Comparison of ENCODE assay signal across 7 mouse cellular contexts in genomic region chr9:100642840-100643697, GRCm38 (mm10). TPM values are rescaled to one million over a fixed set of nuclear protein-coding genes. Genes with fewer than 3 reads are reported as not detected.
DNase-seq lines count a peak whose midpoint lies in the region; ATAC-seq and TF ChIP-seq lines count a peak whose summit lies in the region.

No protein-coding gene starts in this region.

- H3K4me3 ChIP-seq in embryonic facial prominence, embryonic 10.5 days = peak overlapping the region; percentile 90
- H3K4me3 ChIP-seq in intestine, postnatal 0 days (ENCODE audit: low read depth, low read length) = peak overlapping the region; percentile 93
- peak overlapping the region; percentile 84 for H3K4me3 ChIP-seq in midbrain, embryonic 12.5 days
- H3K4me3 ChIP-seq in small intestine, adult 2 months (ENCODE audit: low read depth, low read length) = peak overlapping the region; percentile 100

- intact Hi-C loops in left cerebral cortex, postnatal 4 days (cut with DNase I) = loop anchor here (2.0 to 10.0 kb wide), 6 partner anchors 121 to 514 kb away; partner anchors contain the start of genes Msl2 and Pccb

- H3K9me3 ChIP-seq in embryonic facial prominence, embryonic 10.5 days = no peaks in the 10 kb centered on the region
- H3K9me3 ChIP-seq in intestine, postnatal 0 days (ENCODE audit: control insufficient read depth) = no peaks in the 10 kb centered on the region
- no peaks in the 10 kb centered on the region for H3K9me3 ChIP-seq in midbrain, embryonic 12.5 days

- H3K36me3 ChIP-seq in embryonic facial prominence, embryonic 10.5 days (replicated peaks) = peaks cover 1% of the 10 kb centered on the region; the same call in 1 of the 2 replicates
- no peaks in the 10 kb centered on the region for H3K36me3 ChIP-seq in intestine, postnatal 0 days (ENCODE audit: control insufficient read depth, insufficient read depth)
- no peaks in the 10 kb centered on the region for H3K36me3 ChIP-seq in midbrain, embryonic 12.5 days
- no peaks in the 10 kb centered on the region for H3K36me3 ChIP-seq in small intestine, adult 2 months (ENCODE audit: control insufficient read depth, insufficient read depth, low read length)

- TF ChIP-seq CTCF in intestine, postnatal 0 days (IDR thresholded peaks at IDR 0.05; ENCODE audit: low read depth) = peak; percentile 98
- TF ChIP-seq CTCF in small intestine, adult 2 months (IDR thresholded peaks at IDR 0.05; ENCODE audit: extremely low read depth, insufficient read length, insufficient replicate concordance, low read depth, low read length) = peak; percentile 87

- peak overlapping the region; percentile 99 for H3K27ac ChIP-seq in embryonic facial prominence, embryonic 10.5 days (replicated peaks)
- H3K27ac ChIP-seq in intestine, postnatal 0 days (ENCODE audit: low read depth, low read length) = peak overlapping the region; percentile 99
- peak overlapping the region; percentile 97 for H3K27ac ChIP-seq in midbrain, embryonic 12.5 days (replicated peaks)
- peak overlapping the region; percentile 96 for H3K27ac ChIP-seq in small intestine, adult 2 months (ENCODE audit: insufficient read depth, low read depth, low read length)

- H3K4me1 ChIP-seq in embryonic facial prominence, embryonic 10.5 days = peaks cover 36% of the 10 kb centered on the region
- no peaks in the 10 kb centered on the region for H3K4me1 ChIP-seq in intestine, postnatal 0 days (replicated peaks; ENCODE audit: control insufficient read depth, insufficient read depth, low read length)
- peaks cover 34% of the 10 kb centered on the region for H3K4me1 ChIP-seq in midbrain, embryonic 12.5 days
- peaks cover 2% of the 10 kb centered on the region for H3K4me1 ChIP-seq in small intestine, adult 2 months (ENCODE audit: control insufficient read depth, insufficient read depth, insufficient read length, low read length)

- peak; percentile 54; the same call in 1 of the 2 replicates for TF ChIP-seq POLR2A in small intestine, adult 2 months (IDR thresholded peaks at IDR 0.05; ENCODE audit: low read depth, low read length)

- peak overlapping the region; percentile 95 for H3K9ac ChIP-seq in intestine, postnatal 0 days (ENCODE audit: low read depth, low read length)
- H3K9ac ChIP-seq in midbrain, embryonic 12.5 days (replicated peaks) = peak overlapping the region; percentile 95

- ATAC-seq in intestine, postnatal 0 days = peak; percentile 98
- ATAC-seq in midbrain, embryonic 12.5 days (ENCODE audit: low FRiP score, low read depth) = peak; percentile 99

- H3K27me3 ChIP-seq in embryonic facial prominence, embryonic 10.5 days (replicated peaks; ENCODE audit: low read depth, poor library complexity, severe bottlenecking) = no peaks in the 10 kb centered on the region
- H3K27me3 ChIP-seq in intestine, postnatal 0 days (replicated peaks; ENCODE audit: control insufficient read depth, insufficient read depth, low read length) = no peaks in the 10 kb centered on the region
- H3K27me3 ChIP-seq in midbrain, embryonic 12.5 days = no peaks in the 10 kb centered on the region
- H3K27me3 ChIP-seq in small intestine, adult 2 months (ENCODE audit: control insufficient read depth, insufficient read depth, low read length) = no peaks in the 10 kb centered on the region

- WGBS in embryonic facial prominence, embryonic 10.5 days = under 1% methylated on average over 97 of the region's 97 CpGs
- under 1% methylated on average over 96 of the region's 97 CpGs for WGBS in intestine, postnatal 0 days
- WGBS in midbrain, embryonic 12.5 days = under 1% methylated on average over 87 of the region's 97 CpGs
- WGBS in small intestine, adult 2 months = under 1% methylated on average over 96 of the region's 97 CpGs

- peak; percentile 100 for DNase-seq in adrenal gland, postnatal 10 days
- peak; percentile 99 for DNase-seq in embryonic facial prominence, embryonic 10.5 days (ENCODE audit: low spot score)
- peak; percentile 64 for DNase-seq in gonadal fat pad, adult 2 months (ENCODE audit: low read depth)
- peak; percentile 100 for DNase-seq in left cerebral cortex, postnatal 4 days

- peak overlapping the region; percentile 68 for H3K4me2 ChIP-seq in intestine, postnatal 0 days (replicated peaks; ENCODE audit: low read depth)
- peak overlapping the region; percentile 72 for H3K4me2 ChIP-seq in midbrain, embryonic 12.5 days (replicated peaks)

RNA-seq across cellular contexts. Expression of gene Stag1, which starts 45.5 kb away (rescaled TPM):
- 10 to 100 TPM; 41.4 to 47.9 TPM for total RNA-seq in adrenal gland, postnatal 10 days (2021)
- polyA plus RNA-seq in embryonic facial prominence, embryonic 10.5 days (2016; fragmentation: Nextera tagmentation; extraction: Ambion mirVana) = 60.1 and 61.2 TPM in 2 replicates
- 6.7 and 8.5 TPM in 2 replicates for polyA plus RNA-seq in gonadal fat pad, adult 2 months (2012; rRNA removed)
- polyA plus RNA-seq in intestine, postnatal 0 days (2015; fragmentation: Nextera tagmentation; extraction: Ambion mirVana) = 24.6 and 28.5 TPM in 2 replicates
- total RNA-seq in left cerebral cortex, postnatal 4 days (2021) = 10 to 100 TPM; 45.8 to 55.4 TPM
- 57.0 and 63.6 TPM in 2 replicates for polyA plus RNA-seq in midbrain, embryonic 12.5 days (2016; fragmentation: Nextera tagmentation; extraction: Ambion mirVana)
- 0.89 and 0.96 TPM in 2 replicates for polyA plus RNA-seq in small intestine, adult 2 months (2012; rRNA removed)

Comparison
In these comparisons a context has a peak if more than half of its experiments do, and no peak if none do; other contexts are left out.
1. Peak in every context shown above with its lines: DNase-seq, ATAC-seq, H3K4me3 ChIP-seq and H3K27ac ChIP-seq.